Mouse (Mus musculus): ENCODE measurements at regions not wholly inside any gene's neighbourhood (a gene's known extent, or its start where the extent isn't known, plus 50 kb on each side); places are given as distances from the start of the nearest gene placed in this dataset.

- no peak for DNase-seq (ENCODE audit: low read depth, low spot score)
Measured at GRCm38 (mm10) chr4:47534959-47535358, 60.5 kb downstream of the Sec61b start.

GRCm38 (mm10) chr4:47567694-47568093 lies 93.2 kb downstream of the Sec61b start:
- no peak for DNase-seq (ENCODE audit: low read depth, low spot score)

- DNase-seq (ENCODE audit: low read depth, low spot score): no peak
Measured at GRCm38 (mm10) chr4:47570846-47571245, 96.4 kb downstream of the Sec61b start.

GRCm38 (mm10) chr4:47576011-47576410 lies 101.6 kb downstream of the Sec61b start:
- no peak for DNase-seq (ENCODE audit: low read depth, low spot score)

GRCm38 (mm10) chr4:47577490-47577889 lies 103.0 kb downstream of the Sec61b start:
- DNase-seq (ENCODE audit: low read depth, low spot score): no peak

GRCm38 (mm10) chr4:47578637-47579036 lies 104.2 kb downstream of the Sec61b start:
- DNase-seq (ENCODE audit: low read depth, low spot score): no peak

- no peak for DNase-seq (ENCODE audit: low read depth, low spot score)
Measured at GRCm38 (mm10) chr4:47580556-47580955, 106.1 kb downstream of the Sec61b start.

GRCm38 (mm10) chr4:47587256-47587655 lies 112.8 kb downstream of the Sec61b start:
- DNase-seq (ENCODE audit: low read depth, low spot score): no peak

GRCm38 (mm10) chr4:47592271-47592986 lies 118.0 kb downstream of the Sec61b start:
- no peak for DNase-seq (ENCODE audit: low read depth, low spot score)

- DNase-seq (ENCODE audit: low read depth, low spot score): no peak
Measured at GRCm38 (mm10) chr4:47593155-47593554, 118.7 kb downstream of the Sec61b start.

GRCm38 (mm10) chr4:47594171-47594570 lies 119.7 kb downstream of the Sec61b start:
- no peak for DNase-seq (ENCODE audit: low read depth, low spot score)

GRCm38 (mm10) chr4:47595841-47596240 lies 121.4 kb downstream of the Sec61b start:
- no peak for DNase-seq (ENCODE audit: low read depth, low spot score)

GRCm38 (mm10) chr4:47597586-47597985 lies 123.1 kb downstream of the Sec61b start:
- DNase-seq (ENCODE audit: low read depth, low spot score): peak; percentile 54

- no peak for DNase-seq (ENCODE audit: low read depth, low spot score)
Measured at GRCm38 (mm10) chr4:47598216-47598615, 123.8 kb downstream of the Sec61b start.

GRCm38 (mm10) chr4:47601301-47602070 lies 127.0 kb downstream of the Sec61b start:
- DNase-seq (ENCODE audit: low read depth, low spot score): no peak

GRCm38 (mm10) chr4:47603378-47603777 lies 128.9 kb downstream of the Sec61b start:
- DNase-seq (ENCODE audit: low read depth, low spot score): no peak

GRCm38 (mm10) chr4:47603847-47604397 lies 129.5 kb downstream of the Sec61b start:
- DNase-seq (ENCODE audit: low read depth, low spot score): no peak

GRCm38 (mm10) chr4:47605676-47606075 lies 131.2 kb downstream of the Sec61b start:
- DNase-seq (ENCODE audit: low read depth, low spot score): no peak

- DNase-seq (ENCODE audit: low read depth, low spot score): peak; percentile 78
Measured at GRCm38 (mm10) chr4:47608673-47609072, 134.2 kb downstream of the Sec61b start.

GRCm38 (mm10) chr4:47610913-47611312 lies 136.5 kb downstream of the Sec61b start:
- no peak for DNase-seq (ENCODE audit: low read depth, low spot score)

GRCm38 (mm10) chr4:47616525-47616924 lies 142.1 kb downstream of the Sec61b start:
- DNase-seq (ENCODE audit: low read depth, low spot score): no peak

GRCm38 (mm10) chr4:47620700-47621099 lies 146.2 kb downstream of the Sec61b start:
- DNase-seq (ENCODE audit: low read depth, low spot score): no peak

Measured in brain, embryonic 18.5 days (tissue).